Mouse (Mus musculus) left cerebral cortex, adult 9 months (tissue): ENCODE results near the gene Ftsj3.
"Not testable (repeated sequence)": the region's sequence is repeated elsewhere in the genome, so short reads cannot be mapped to it uniquely, and the experiment has no call there.

ENCODE experiments used
- DNase-seq, 2 experiments: peaks; one replicate each; pipeline ENCODE4 v3.0.0; 2022; ENCODE audit warnings: low spot score in 2 of 2

Gene Ftsj3

DNA sequence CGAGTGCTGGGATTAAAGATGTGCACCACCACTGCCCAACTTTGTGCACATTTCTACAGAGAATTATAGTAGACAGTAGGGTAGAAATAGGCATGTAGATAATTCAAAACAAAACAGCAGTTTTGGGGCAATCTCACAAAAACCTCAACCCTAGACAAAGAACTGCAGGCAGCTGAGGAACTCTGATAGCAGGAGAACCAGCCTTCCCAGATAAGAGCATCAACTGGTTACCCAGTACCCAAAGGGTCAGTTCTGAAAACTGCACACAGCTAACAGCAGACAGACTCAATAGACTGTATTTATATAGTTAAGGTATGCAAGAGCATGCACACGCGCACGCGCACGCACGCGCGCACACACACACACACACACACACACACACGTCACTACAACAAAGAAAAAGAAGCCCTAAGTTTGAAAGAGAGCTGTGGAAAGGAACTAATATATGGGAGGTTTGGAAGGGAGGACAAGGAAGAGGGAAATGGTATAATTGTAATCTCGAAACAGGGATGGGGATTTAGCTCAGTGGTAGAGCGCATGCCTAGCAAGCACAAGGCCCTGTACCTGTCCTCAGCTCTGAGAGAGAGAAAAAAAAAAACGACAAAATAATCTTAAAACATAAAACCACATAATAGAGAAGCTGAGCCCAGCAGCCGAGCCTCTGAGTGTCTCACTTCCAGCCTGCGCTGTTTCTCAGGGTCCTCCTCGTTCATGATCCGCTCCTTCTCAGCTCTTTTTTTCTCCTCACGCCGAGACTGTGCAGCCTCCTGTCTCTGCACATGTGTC is 54.3 kb downstream of the Ftsj3 start:
- DNase-seq = no peak

DNA sequence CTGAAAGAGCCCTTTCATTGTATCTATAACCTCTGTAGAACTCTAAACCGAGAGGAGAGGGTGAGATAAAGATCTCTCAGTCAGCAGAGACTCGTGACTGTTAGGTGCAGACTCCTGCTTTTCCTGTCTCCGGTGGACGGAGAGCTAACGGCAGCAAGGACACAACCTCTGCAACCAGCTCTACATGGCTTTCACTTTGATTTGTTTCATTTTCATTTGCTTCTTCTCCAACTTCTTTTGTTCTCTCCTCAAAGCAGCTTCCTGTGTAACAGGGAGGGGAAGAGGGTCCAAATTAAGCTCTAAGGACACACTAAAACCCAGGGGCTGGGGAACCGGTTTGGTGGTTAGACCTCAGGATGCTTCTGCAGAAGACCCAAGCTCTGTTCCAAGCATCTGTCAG is 55.1 kb downstream of the Ftsj3 start:
- DNase-seq = no peak

DNA sequence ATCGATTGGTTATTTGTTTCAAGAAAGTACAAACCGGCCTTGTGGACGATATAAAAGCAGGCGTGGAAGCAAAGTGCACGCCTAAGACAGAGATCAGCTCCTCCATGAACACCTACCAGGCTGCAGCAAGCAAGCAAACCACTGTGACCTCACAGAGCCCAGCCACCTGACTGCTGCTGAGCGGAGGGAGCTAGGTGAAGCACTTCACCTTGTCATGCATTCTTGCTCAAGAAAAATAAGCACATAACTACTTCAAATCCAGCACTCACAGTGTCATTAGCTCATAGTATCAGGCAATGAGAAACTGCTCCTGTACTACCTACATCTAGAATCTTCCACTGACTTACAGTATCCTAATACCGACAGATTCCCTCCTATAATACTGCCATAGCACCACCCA is 55.9 kb downstream of the Ftsj3 start:
- not testable (repeated sequence) for DNase-seq
